Mouse (Mus musculus) CH12.LX (cell line): ENCODE measurements around the gene Srsf2. TPM values are rescaled to one million over a fixed set of nuclear protein-coding genes. Genes with fewer than 3 reads are reported as not detected.
A peak's percentile ranks its signal among the peaks of the same experiment; 100 is the strongest.

Experiments used
- DNase-seq: peaks from one replicate; pipeline ENCODE4 v3.0.0-alpha.2; 2013; ENCODE audit errors: extremely low read depth
- H3K27ac ChIP-seq: 2 replicates; pipeline ENCODE4 v1.5.1; 2012; ENCODE audit warnings: low read depth, mild to moderate bottlenecking, control low read depth, moderate library complexity; ENCODE audit not compliant: insufficient read depth
- H3K27me3 ChIP-seq: replicated peaks from 2 replicates; pipeline ENCODE3; 2012; ENCODE audit warnings: inconsistent platforms
- H3K36me3 ChIP-seq, 2 experiments: replicated peaks in 1 of 2; 2 replicates each; pipeline versions ENCODE3 to v1.6.1; 2012; ENCODE audit warnings: inconsistent platforms in 1 of 2, low read length in 1 of 2, mild to moderate bottlenecking in 1 of 2, mixed read lengths in 1 of 2, moderate library complexity in 1 of 2; ENCODE audit not compliant: control insufficient read depth in 1 of 2, insufficient read depth in 1 of 2
- H3K4me1 ChIP-seq, 2 experiments: 2 replicates each; pipeline ENCODE4 v1.6.1; 2012; ENCODE audit warnings: inconsistent platforms in 1 of 2, moderate library complexity in 1 of 2; ENCODE audit not compliant: insufficient read depth in 2 of 2, control insufficient read depth in 1 of 2
- H3K4me2 ChIP-seq: 2 replicates; pipeline ENCODE4 v1.6.1; 2012; ENCODE audit warnings: low read depth, mild to moderate bottlenecking, control low read depth; ENCODE audit not compliant: poor library complexity, insufficient read depth, severe bottlenecking
- H3K4me3 ChIP-seq, 3 experiments: fragments of 150-350 bp in 1 of 3; sonication (generic) in 1 of 3; replicated peaks in 1 of 3; 2 replicates each; pipeline versions ENCODE3 to v1.5.1; 2011 to 2012; ENCODE audit warnings: low read depth in 2 of 3, low read length in 2 of 3, mild to moderate bottlenecking in 2 of 3, moderate library complexity in 2 of 3, control low read depth in 1 of 3, improper control_type of control experiment in 1 of 3, inconsistent platforms in 1 of 3, mixed read lengths in 1 of 3; ENCODE audit not compliant: poor library complexity in 1 of 3
- H3K79me2 ChIP-seq: replicated peaks from 2 replicates; pipeline ENCODE4 v1.6.1; 2012; ENCODE audit warnings: mild to moderate bottlenecking, moderate library complexity; ENCODE audit not compliant: control insufficient read depth, poor library complexity, insufficient read depth, severe bottlenecking; ENCODE audit errors: extremely low read depth
- H3K9ac ChIP-seq: 2 replicates; pipeline ENCODE4 v1.6.1; 2012; ENCODE audit warnings: low read depth, mild to moderate bottlenecking, control low read depth, moderate library complexity; ENCODE audit not compliant: insufficient read depth
- H3K9me3 ChIP-seq: replicated peaks from 2 replicates; pipeline ENCODE3; 2012; ENCODE audit warnings: low read length, inconsistent platforms, mixed read lengths
- BHLHE40 ChIP-seq: IDR thresholded peaks from 2 replicates; pipeline ENCODE4 v1.6.1; 2011; ENCODE audit warnings: mild to moderate bottlenecking, low read depth, low read length, improper control_type of control experiment
- CHD1 ChIP-seq: IDR thresholded peaks from 2 replicates; pipeline ENCODE4 v1.6.1; 2012; ENCODE audit warnings: low read depth, low read length, improper control_type of control experiment, inconsistent platforms
- CTCF ChIP-seq, 2 experiments: IDR thresholded peaks in 1 of 2; conservative IDR thresholded peaks in 1 of 2; 2 replicates each; pipeline ENCODE4 v1.5.1; 2011 to 2012; ENCODE audit warnings: low read depth in 2 of 2, low read length in 2 of 2, improper control_type of control experiment in 1 of 2, inconsistent platforms in 1 of 2, mild to moderate bottlenecking in 1 of 2, moderate library complexity in 1 of 2
- E2F4 ChIP-seq: IDR thresholded peaks from 2 replicates; pipeline ENCODE4 v1.6.1; 2011; ENCODE audit warnings: low read depth, low read length, improper control_type of control experiment; ENCODE audit not compliant: insufficient replicate concordance
- ELF1 ChIP-seq: IDR thresholded peaks from 2 replicates; pipeline ENCODE4 v1.6.1; 2014; ENCODE audit warnings: low read depth, mild to moderate bottlenecking, inconsistent platforms, low read length, improper control_type of control experiment
- EP300 ChIP-seq: IDR thresholded peaks from 2 replicates; pipeline ENCODE4 v1.6.1; 2011; ENCODE audit warnings: low read length, improper control_type of control experiment
- IRF4 ChIP-seq: IDR thresholded peaks from 2 replicates; pipeline ENCODE4 v1.6.1; 2014; ENCODE audit warnings: low read depth, mild to moderate bottlenecking, inconsistent platforms, low read length, improper control_type of control experiment
- JUN ChIP-seq: IDR thresholded peaks from 2 replicates; pipeline ENCODE4 v1.6.1; 2011; ENCODE audit warnings: low read depth, mild to moderate bottlenecking, low read length, improper control_type of control experiment, moderate library complexity; ENCODE audit not compliant: insufficient read depth
- KAT2A ChIP-seq: IDR thresholded peaks from 2 replicates; pipeline ENCODE4 v1.6.1; 2012; ENCODE audit warnings: low read length, improper control_type of control experiment, inconsistent platforms; ENCODE audit not compliant: insufficient replicate concordance
- MEF2A ChIP-seq: IDR thresholded peaks from 2 replicates; pipeline ENCODE4 v1.6.1; 2014; ENCODE audit warnings: low read depth, mild to moderate bottlenecking, inconsistent platforms, low read length, improper control_type of control experiment, borderline replicate concordance
- MYC ChIP-seq: IDR thresholded peaks from 2 replicates; pipeline ENCODE4 v1.6.1; 2011; ENCODE audit warnings: low read depth, mild to moderate bottlenecking, improper control_type of control experiment, low read length
- NELFE ChIP-seq: IDR thresholded peaks from 2 replicates; pipeline ENCODE4 v1.6.1; 2011; ENCODE audit warnings: low read depth, low read length, improper control_type of control experiment
- PAX5 ChIP-seq: IDR thresholded peaks from 2 replicates; pipeline ENCODE4 v1.6.1; 2012; ENCODE audit warnings: low read length, inconsistent platforms, mixed read lengths
- RCOR1 ChIP-seq: conservative IDR thresholded peaks from 2 replicates; pipeline ENCODE4 v1.6.1; 2012; ENCODE audit warnings: low read depth, mild to moderate bottlenecking, inconsistent platforms, low read length, improper control_type of control experiment
- SIN3A ChIP-seq: IDR thresholded peaks from 2 replicates; pipeline ENCODE4 v1.6.1; 2012; ENCODE audit warnings: low read length, improper control_type of control experiment, inconsistent platforms
- TCF12 ChIP-seq: IDR thresholded peaks from 2 replicates; pipeline ENCODE4 v1.6.1; 2014; ENCODE audit warnings: low read depth, mild to moderate bottlenecking, inconsistent platforms, low read length, improper control_type of control experiment
- UBTF ChIP-seq: IDR thresholded peaks from 2 replicates; pipeline ENCODE4 v1.6.1; 2012; ENCODE audit warnings: low read depth, mild to moderate bottlenecking, inconsistent platforms, low read length, improper control_type of control experiment, moderate library complexity
- USF1 ChIP-seq: IDR thresholded peaks from 2 replicates; pipeline ENCODE4 v1.6.1; 2014; ENCODE audit warnings: low read depth, mild to moderate bottlenecking, inconsistent platforms, low read length, improper control_type of control experiment
- USF2 ChIP-seq: conservative IDR thresholded peaks from 2 replicates; pipeline ENCODE4 v1.6.1; 2011; ENCODE audit warnings: low read depth, low read length, improper control_type of control experiment
- ZKSCAN1 ChIP-seq: IDR thresholded peaks from 2 replicates; pipeline ENCODE4 v1.6.1; 2012; ENCODE audit warnings: low read depth, inconsistent platforms, low read length, improper control_type of control experiment, borderline replicate concordance
- ZMIZ1 ChIP-seq: IDR thresholded peaks from 2 replicates; pipeline ENCODE4 v1.6.1; 2012; ENCODE audit warnings: low read depth, mild to moderate bottlenecking, inconsistent platforms, low read length, improper control_type of control experiment
- ZNF384 ChIP-seq: IDR thresholded peaks from 2 replicates; pipeline ENCODE4 v1.6.1; 2012; ENCODE audit warnings: low read depth, low read length, improper control_type of control experiment, inconsistent platforms
- dilution Hi-C: fragments of 300-500 bp; cut with MboI; formaldehyde crosslinking; loops from 2 replicates; pipeline ENCODE4 v1.14.3; 2020; ENCODE audit warnings: low sequenced_read_pairs; ENCODE audit not compliant: extremely low pct_unique_long_range_greater_than_20kb, extremely low pct_ligation_motif_present
- in situ Hi-C: fragments of 300-500 bp; cut with MboI; formaldehyde crosslinking; loops from 3 replicates; pipeline ENCODE4 v1.14.3; 2019; ENCODE audit warnings: low sequenced_read_pairs, low pct_ligation_motif_present, low pct_unique_long_range_greater_than_20kb, mixed read lengths
- polyA plus RNA-seq: library from polyadenylated mRNA; unstranded; fragments of >175 nt; gene quantifications from 2 replicates; pipeline ENCODE4 v1.2.1, GENCODE M21; 2012; ENCODE audit warnings: low read depth; ENCODE audit not compliant: insufficient read length
- total RNA-seq, 2 experiments: library from RNA; depleted of rRNA; stranded (reverse); fragments of 300-350 nt in 1 of 2; fragments of >200 nt in 1 of 2; gene quantifications; 2 replicates each; pipeline ENCODE4 v1.2.3; 2012 to 2014

Srsf2 gene
- total and polyA plus RNA-seq, 3 experiments, result 298 to 1,224 (median 471) TPM

GRCm38 (mm10) chr11:116838936-116839335 lies 14.0 kb downstream of the Srsf2 start:
- TF ChIP-seq ZKSCAN1 (no peak), CTCF (conservative IDR thresholded peaks at IDR 0.05 in 1 of 2, IDR thresholded peaks at IDR 0.05 in 1 of 2; ENCODE audit: low read depth in 2 of 2, low read length in 2 of 2) (peak in 1 of 2 experiments; percentile 7; a peak in 1 of 4 replicates)
- TF ChIP-seq, all 38 proteins: peak for 1
- dilution Hi-C loops (no loop called here), in situ Hi-C loops (no loop called here)
- H3K9ac ChIP-seq, result no peak overlapping the region
- H3K79me2 ChIP-seq, result peaks cover 27% of the 10 kb centered on the region
- peaks cover 10 to 36% of the 10 kb centered on the region in 2 experiments; a peak in 3 of 4 replicates for H3K4me1 ChIP-seq
- no peak overlapping the region for H3K27ac ChIP-seq
- H3K27me3 ChIP-seq, result no peaks in the 10 kb centered on the region
- H3K4me3 ChIP-seq, result no peak overlapping the region
- no peak overlapping the region for H3K4me2 ChIP-seq
- no peaks in the 10 kb centered on the region for H3K9me3 ChIP-seq
- H3K36me3 ChIP-seq, result peaks cover 67 to 76% of the 10 kb centered on the region in 2 experiments
- no peak for DNase-seq

DNA sequence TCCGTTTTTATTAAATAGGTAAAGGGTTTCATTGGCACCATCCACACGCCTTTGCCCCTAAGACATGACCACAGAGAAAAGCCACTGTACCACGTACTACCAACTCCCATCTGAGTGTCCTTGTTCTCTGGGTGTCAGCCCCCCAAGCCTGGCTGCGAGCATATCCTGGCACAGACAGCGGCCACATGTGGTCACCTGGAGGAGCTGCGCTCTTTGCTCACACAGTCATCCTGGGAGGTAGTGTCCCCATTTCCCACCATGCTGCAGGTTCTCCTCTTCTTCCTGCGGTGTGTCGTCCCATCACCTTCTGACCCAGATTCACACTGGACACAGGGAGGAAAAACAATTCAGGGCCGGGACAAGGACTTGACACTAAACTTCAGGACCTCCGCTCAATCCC lies 15.5 kb downstream of the Srsf2 start:
- H3K9ac ChIP-seq, result no peak overlapping the region
- peaks cover 25% of the 10 kb centered on the region for H3K79me2 ChIP-seq
- no peak for DNase-seq
- H3K36me3 ChIP-seq, result peaks cover 71 to 91% of the 10 kb centered on the region in 2 experiments
- in situ Hi-C loops (no loop called here), dilution Hi-C loops (no loop called here)
- no peaks in the 10 kb centered on the region for H3K9me3 ChIP-seq
- no peak overlapping the region for H3K4me3 ChIP-seq
- H3K4me2 ChIP-seq, result no peak overlapping the region
- H3K27ac ChIP-seq, result no peak overlapping the region
- peaks cover 15 to 51% of the 10 kb centered on the region in 2 experiments for H3K4me1 ChIP-seq
- no peaks in the 10 kb centered on the region for H3K27me3 ChIP-seq
- TF ChIP-seq ZMIZ1, result no peak

- Histone ChIP-seq H3K4me3 (no peak overlapping the region), H3K27ac (no peak overlapping the region), H3K36me3 (peaks cover 71 to 94% of the 10 kb centered on the region in 2 experiments), H3K4me1 (peaks cover 16 to 57% of the 10 kb centered on the region in 2 experiments), H3K9ac (no peak overlapping the region), H3K27me3 (no peaks in the 10 kb centered on the region), H3K4me2 (no peak overlapping the region), H3K9me3 (no peaks in the 10 kb centered on the region), H3K79me2 (peaks cover 13% of the 10 kb centered on the region)
- no peak for DNase-seq
- in situ Hi-C loops (no loop called here), dilution Hi-C loops (no loop called here)
- TF ChIP-seq ELF1 (no peak), CHD1 (no peak), KAT2A (no peak), RCOR1 (no peak), BHLHE40 (no peak), USF2 (no peak), CTCF (conservative IDR thresholded peaks at IDR 0.05 in 1 of 2, IDR thresholded peaks at IDR 0.05 in 1 of 2; ENCODE audit: low read depth in 2 of 2, low read length in 2 of 2) (no peak), JUN (no peak), EP300 (no peak), MEF2A (no peak), SIN3A (no peak), USF1 (no peak), TCF12 (no peak), IRF4 (no peak), UBTF (no peak), ZNF384 (no peak), MYC (no peak), E2F4 (no peak), PAX5 (no peak), NELFE (no peak)
Observed at GRCm38 (mm10) chr11:116836283-116836682, 16.6 kb downstream of the Srsf2 start.
